Mouse (Mus musculus) hindbrain, embryonic 12.5 days (tissue): ENCODE results near the gene Atp5e. TPM values are rescaled to one million over a fixed set of nuclear protein-coding genes. Genes with fewer than 3 reads are reported as not detected.
A peak's percentile ranks its signal among the peaks of the same experiment; 100 is the strongest.

Experiments used
- ATAC-seq: fragments of 200-750 bp; cut with Nextera tagmentation; 2 replicates; pipeline ENCODE4 v1.8.0; 2017; ENCODE audit warnings: moderate TSS enrichment; ENCODE audit not compliant: low FRiP score
- H3K27ac ChIP-seq: fragments of 300-500 bp; sonication (generic); 2 replicates; pipeline ENCODE4 v1.5.1; 2016; ENCODE audit warnings: mild to moderate bottlenecking
- H3K27me3 ChIP-seq: fragments of 300-500 bp; sonication (generic); 2 replicates; pipeline ENCODE4 v1.6.1; 2016; ENCODE audit warnings: mild to moderate bottlenecking
- H3K36me3 ChIP-seq: fragments of 300-500 bp; sonication (generic); 2 replicates; pipeline ENCODE4 v1.6.1; 2016; ENCODE audit warnings: mild to moderate bottlenecking
- H3K4me1 ChIP-seq: fragments of 300-500 bp; sonication (generic); 2 replicates; pipeline ENCODE4 v1.6.1; 2016
- H3K4me2 ChIP-seq: fragments of 300-500 bp; sonication (generic); replicated peaks from 2 replicates; pipeline ENCODE4 v1.6.1; 2016; ENCODE audit warnings: mild to moderate bottlenecking
- H3K4me3 ChIP-seq: fragments of 300-500 bp; sonication (generic); 2 replicates; pipeline ENCODE4 v1.5.1; 2016; ENCODE audit warnings: mild to moderate bottlenecking
- H3K9ac ChIP-seq: fragments of 300-500 bp; sonication (generic); 2 replicates; pipeline ENCODE4 v1.6.1; 2016; ENCODE audit warnings: mild to moderate bottlenecking, moderate library complexity
- H3K9me3 ChIP-seq: fragments of 300-500 bp; sonication (generic); replicated peaks from 2 replicates; pipeline ENCODE4 v1.6.1; 2016; ENCODE audit warnings: mild to moderate bottlenecking
- WGBS: fragments of 180-500 bp; shearing (Covaris S2); methylation state at CpG from one replicate; pipeline ENCODE4 v1.1.7; 2016; 5-methylcytosine and 5-hydroxymethylcytosine counted together
- polyA plus RNA-seq: library from polyadenylated mRNA; unstranded; fragments of >200 nt; fragmentation: Nextera tagmentation; extraction: Ambion mirVana; gene quantifications from 2 replicates; pipeline ENCODE4 v1.2.1, GENCODE M21; 2016

The Atp5e gene
- polyA plus RNA-seq = 709 and 802 TPM in 2 replicates

GRCm38 (mm10) chr2:174463789-174464523 lies at the start of gene Atp5e:
Gene Atp5e (minus strand): TSS chr2:174464105.
- Histone ChIP-seq H3K9ac (peak within 1 kb of the TSS; percentile 78), H3K4me1 (peaks cover 8% of the 10 kb centered on the region), H3K27me3 (no peaks in the 10 kb centered on the region), H3K9me3 (no peaks in the 10 kb centered on the region), H3K36me3 (peaks cover 39% of the 10 kb centered on the region), H3K4me3 (peak within 1 kb of the TSS; percentile 76), H3K4me2 (peak within 1 kb of the TSS; percentile 85), H3K27ac (peak within 1 kb of the TSS; percentile 66)
- peak; percentile 100 for ATAC-seq
- WGBS = 2% methylated on average over 48 of the region's 48 CpGs

- no peaks in the 10 kb centered on the region for H3K4me1 ChIP-seq
- no peak overlapping the region for H3K4me2 ChIP-seq
- no peaks in the 10 kb centered on the region; the same call in 1 of the 2 replicates for H3K9me3 ChIP-seq
- H3K27me3 ChIP-seq = no peaks in the 10 kb centered on the region
- no peak for ATAC-seq
- H3K27ac ChIP-seq = no peak overlapping the region
- H3K4me3 ChIP-seq = no peak overlapping the region
- no peak overlapping the region for H3K9ac ChIP-seq
- no peaks in the 10 kb centered on the region for H3K36me3 ChIP-seq
- WGBS = 93% methylated on average over 8 of the region's 8 CpGs
Observed at GRCm38 (mm10) chr2:174509825-174510224, 45.9 kb upstream of the Atp5e start.

GRCm38 (mm10) chr2:174507998-174508397 lies 44.1 kb upstream of the Atp5e start:
- Histone ChIP-seq H3K27ac (no peak overlapping the region), H3K27me3 (no peaks in the 10 kb centered on the region), H3K4me2 (no peak overlapping the region), H3K9me3 (no peaks in the 10 kb centered on the region; the same call in 1 of the 2 replicates), H3K36me3 (no peaks in the 10 kb centered on the region), H3K4me3 (no peak overlapping the region), H3K9ac (no peak overlapping the region), H3K4me1 (no peaks in the 10 kb centered on the region)
- ATAC-seq = no peak
- 82% methylated on average over 4 of the region's 4 CpGs for WGBS

DNA sequence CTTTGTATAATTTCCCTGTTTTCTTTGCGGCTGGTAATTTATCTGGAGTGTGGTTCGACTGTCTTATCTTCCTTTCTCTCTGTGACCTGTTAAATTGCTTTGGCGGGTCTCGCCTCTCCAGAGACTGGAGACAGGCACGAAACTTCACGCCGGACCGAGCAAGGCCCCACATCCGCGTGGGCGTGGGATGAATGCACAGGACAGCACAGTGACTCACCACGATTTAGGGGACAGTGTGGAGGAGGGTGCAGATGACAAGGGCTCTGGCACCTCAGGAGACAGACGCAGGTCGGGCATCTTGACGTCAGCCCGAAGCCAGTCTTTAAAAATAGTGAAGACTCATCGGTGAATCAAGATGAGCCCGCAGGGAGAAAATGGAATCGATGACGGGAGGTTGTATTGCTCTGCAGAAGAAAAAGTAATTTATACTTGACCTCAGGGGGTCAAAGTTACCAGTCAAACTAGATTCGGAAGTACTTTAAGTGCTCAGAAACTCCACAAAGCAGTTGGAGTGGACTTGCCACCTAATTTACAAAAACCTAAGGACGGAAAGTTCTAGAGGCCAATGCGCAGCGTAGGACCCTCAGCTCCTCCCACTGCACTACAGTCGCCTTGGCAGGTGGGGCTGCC lies 39.0 kb upstream of the Atp5e start:
- ATAC-seq = 0 out of 2 replicates have a peak, but pooled peaks have one; percentile 48
- Histone ChIP-seq H3K27me3 (no peaks in the 10 kb centered on the region), H3K9ac (no peak overlapping the region), H3K9me3 (no peaks in the 10 kb centered on the region; the same call in 1 of the 2 replicates), H3K36me3 (no peaks in the 10 kb centered on the region), H3K4me2 (no peak overlapping the region), H3K27ac (no peak overlapping the region), H3K4me3 (no peak overlapping the region), H3K4me1 (peaks cover 10% of the 10 kb centered on the region; the same call in 1 of the 2 replicates)
- WGBS = 75% methylated on average over 25 of the region's 25 CpGs

DNA sequence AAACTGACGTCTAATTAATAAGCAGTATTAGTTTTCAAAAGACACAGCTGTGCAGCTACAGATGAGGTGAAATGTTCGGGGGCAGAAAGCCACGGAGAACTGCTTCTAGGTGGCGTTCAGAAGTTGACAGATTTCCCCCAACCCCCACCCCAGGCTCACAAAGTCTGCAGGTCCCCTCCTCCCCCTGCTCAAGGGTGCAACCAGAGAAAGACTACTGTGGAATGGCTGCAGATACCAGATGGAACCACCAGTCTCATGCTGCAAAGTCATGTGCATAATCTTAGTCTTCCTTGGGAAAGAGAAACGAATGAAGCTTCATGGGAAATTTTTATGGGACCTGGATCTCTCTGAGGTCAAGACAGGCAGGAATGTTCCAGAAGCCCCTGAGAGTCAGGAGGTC lies 38.4 kb upstream of the Atp5e start:
- Histone ChIP-seq H3K27ac (no peak overlapping the region), H3K4me1 (peaks cover 10% of the 10 kb centered on the region; the same call in 1 of the 2 replicates), H3K9me3 (no peaks in the 10 kb centered on the region; the same call in 1 of the 2 replicates), H3K9ac (no peak overlapping the region), H3K4me3 (no peak overlapping the region), H3K36me3 (no peaks in the 10 kb centered on the region), H3K4me2 (no peak overlapping the region), H3K27me3 (no peaks in the 10 kb centered on the region)
- WGBS = 42% methylated on average over 5 of the region's 5 CpGs
- ATAC-seq = peak; percentile 46; the same call in 1 of the 2 replicates

- ATAC-seq = peak; percentile 57
- no peak overlapping the region for H3K4me3 ChIP-seq
Observed at GRCm38 (mm10) chr2:174501517-174501916, 37.6 kb upstream of the Atp5e start.

DNA sequence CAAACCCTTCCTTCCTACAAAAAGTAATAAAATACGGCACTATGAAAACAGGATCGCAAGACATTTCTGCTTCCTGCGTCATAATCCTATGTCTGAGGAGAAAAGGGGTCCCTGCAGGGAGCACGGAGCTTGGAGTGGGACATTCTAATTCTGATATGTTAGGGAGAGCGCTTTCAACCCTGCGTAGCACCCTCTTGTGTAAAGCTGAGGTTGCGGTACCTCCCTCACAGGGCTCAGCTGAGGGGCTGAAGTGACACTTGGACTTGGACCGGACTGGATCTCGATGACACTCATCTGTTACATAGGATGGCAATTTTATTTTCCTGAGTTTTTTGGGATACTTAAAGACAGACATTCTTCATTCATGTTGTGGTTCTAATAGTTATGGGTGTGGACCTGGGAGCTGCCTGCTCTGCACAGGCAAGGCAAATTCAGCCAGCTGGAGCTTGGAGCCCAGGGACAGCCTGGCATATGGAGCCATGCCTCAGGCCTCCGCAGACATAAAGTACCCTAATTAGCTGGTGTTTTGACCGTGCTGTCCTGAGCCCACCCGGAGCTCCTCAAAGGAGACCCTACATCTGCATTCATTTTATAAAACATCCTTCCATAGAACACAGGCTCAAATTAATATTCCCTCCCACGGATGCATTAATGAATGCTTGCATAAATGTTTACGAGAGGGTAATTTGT lies 37.1 kb upstream of the Atp5e start:
- no peak overlapping the region for H3K27ac ChIP-seq
- no peak overlapping the region for H3K9ac ChIP-seq
- H3K4me1 ChIP-seq = peaks cover 10% of the 10 kb centered on the region; the same call in 1 of the 2 replicates
- H3K4me3 ChIP-seq = no peak overlapping the region
- H3K27me3 ChIP-seq = no peaks in the 10 kb centered on the region
- 67% methylated on average over 14 of the region's 14 CpGs for WGBS
- H3K9me3 ChIP-seq = no peaks in the 10 kb centered on the region
- peak; percentile 83 for ATAC-seq
- H3K36me3 ChIP-seq = no peaks in the 10 kb centered on the region
- no peak overlapping the region for H3K4me2 ChIP-seq

More at GRCm38 (mm10) chr2:174501517-174501916, 37.6 kb upstream of the Atp5e start:
- H3K9ac ChIP-seq = no peak overlapping the region
- H3K27ac ChIP-seq = peak overlapping the region; percentile 67; the same call in 1 of the 2 replicates
- H3K4me2 ChIP-seq = no peak overlapping the region
- no peaks in the 10 kb centered on the region; the same call in 1 of the 2 replicates for H3K9me3 ChIP-seq
- H3K36me3 ChIP-seq = no peaks in the 10 kb centered on the region
- no peaks in the 10 kb centered on the region for H3K27me3 ChIP-seq
- 79% methylated on average over 8 of the region's 8 CpGs for WGBS
- peaks cover 10% of the 10 kb centered on the region; the same call in 1 of the 2 replicates for H3K4me1 ChIP-seq

- Histone ChIP-seq H3K27me3 (no peaks in the 10 kb centered on the region), H3K9me3 (no peaks in the 10 kb centered on the region; the same call in 1 of the 2 replicates), H3K36me3 (no peaks in the 10 kb centered on the region), H3K27ac (no peak overlapping the region), H3K4me3 (no peak overlapping the region), H3K4me2 (no peak overlapping the region), H3K4me1 (no peaks in the 10 kb centered on the region), H3K9ac (no peak overlapping the region)
- 58% methylated on average over 2 of the region's 2 CpGs for WGBS
- ATAC-seq = no peak
Observed at GRCm38 (mm10) chr2:174492858-174493257, 29.0 kb upstream of the Atp5e start.

DNA sequence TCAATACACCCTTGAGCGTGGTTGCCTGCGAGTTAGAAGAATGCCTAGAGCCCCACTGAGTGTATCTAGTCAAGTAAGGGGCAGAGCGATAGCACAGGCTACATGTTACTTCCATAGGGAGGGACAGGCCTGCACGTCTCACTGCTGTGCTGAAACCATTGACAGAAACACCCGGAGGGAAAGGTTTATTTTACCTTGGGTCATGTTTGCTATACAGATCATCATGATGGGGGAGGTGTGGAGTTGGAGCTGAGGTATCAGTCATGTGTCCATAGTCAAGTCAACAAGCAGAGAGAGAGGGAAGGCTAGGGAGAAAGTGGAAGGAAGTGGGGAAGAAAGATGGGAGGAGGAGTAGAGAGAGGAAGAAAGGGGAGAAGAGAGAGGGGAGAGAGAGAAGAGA lies 23.1 kb upstream of the Atp5e start:
- Histone ChIP-seq H3K4me3 (no peak overlapping the region), H3K4me2 (no peak overlapping the region), H3K27me3 (no peaks in the 10 kb centered on the region), H3K27ac (no peak overlapping the region), H3K36me3 (no peaks in the 10 kb centered on the region), H3K9ac (no peak overlapping the region), H3K9me3 (no peaks in the 10 kb centered on the region), H3K4me1 (no peaks in the 10 kb centered on the region)
- 87% methylated on average over 5 of the region's 5 CpGs for WGBS
- no peak for ATAC-seq

DNA sequence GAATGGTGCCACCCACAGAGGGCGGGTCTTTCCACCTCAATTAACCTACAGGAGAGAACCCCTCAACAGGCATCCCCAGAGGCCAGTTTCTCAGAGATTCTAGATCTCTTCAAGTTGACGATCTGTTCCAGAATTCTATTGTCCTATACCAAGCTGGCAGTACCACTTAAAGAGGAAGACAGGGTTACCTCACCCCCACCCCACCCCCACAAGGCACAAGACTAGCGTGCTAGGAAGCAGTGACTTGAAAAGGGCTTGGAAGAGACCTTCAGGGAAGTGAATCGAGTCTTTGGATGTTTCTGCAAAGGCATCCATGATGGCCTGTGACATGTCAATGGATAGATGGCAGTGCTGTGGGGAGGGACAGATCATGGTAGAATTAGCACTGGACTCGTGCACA lies 14.8 kb upstream of the Atp5e start:
- ATAC-seq = no peak
- Histone ChIP-seq H3K4me2 (no peak overlapping the region), H3K27ac (no peak overlapping the region), H3K36me3 (no peaks in the 10 kb centered on the region), H3K27me3 (no peaks in the 10 kb centered on the region), H3K4me3 (no peak overlapping the region), H3K9me3 (no peaks in the 10 kb centered on the region), H3K9ac (no peak overlapping the region), H3K4me1 (no peaks in the 10 kb centered on the region)
- 74% methylated on average over 5 of the region's 5 CpGs for WGBS

GRCm38 (mm10) chr2:174477543-174478319 lies 13.8 kb upstream of the Atp5e start:
- Histone ChIP-seq H3K9me3 (no peaks in the 10 kb centered on the region), H3K27me3 (no peaks in the 10 kb centered on the region), H3K36me3 (no peaks in the 10 kb centered on the region), H3K4me1 (peaks cover 3% of the 10 kb centered on the region), H3K27ac (no peak overlapping the region), H3K9ac (no peak overlapping the region), H3K4me3 (no peak overlapping the region), H3K4me2 (no peak overlapping the region)
- no peak for ATAC-seq
- WGBS = 88% methylated on average over 3 of the region's 3 CpGs
